Mouse (Mus musculus): Measurements from ENCODE around the gene Ikzf3.

GRCm38 (mm10) chr11:98431743-98432502 lies 113.9 kb downstream of the Ikzf3 start:
- TF ChIP-seq CTCF (IDR thresholded peaks at IDR 0.05; ENCODE audit: insufficient read depth, low read length) (no peak), POLR2A (IDR thresholded peaks at IDR 0.05; ENCODE audit: borderline replicate concordance, extremely low read depth, low read depth, low read length) (no peak)

All from lung, adult 2 months (tissue).